ENCODE assay signal across 23 mouse cellular contexts in the genomic region with DNA sequence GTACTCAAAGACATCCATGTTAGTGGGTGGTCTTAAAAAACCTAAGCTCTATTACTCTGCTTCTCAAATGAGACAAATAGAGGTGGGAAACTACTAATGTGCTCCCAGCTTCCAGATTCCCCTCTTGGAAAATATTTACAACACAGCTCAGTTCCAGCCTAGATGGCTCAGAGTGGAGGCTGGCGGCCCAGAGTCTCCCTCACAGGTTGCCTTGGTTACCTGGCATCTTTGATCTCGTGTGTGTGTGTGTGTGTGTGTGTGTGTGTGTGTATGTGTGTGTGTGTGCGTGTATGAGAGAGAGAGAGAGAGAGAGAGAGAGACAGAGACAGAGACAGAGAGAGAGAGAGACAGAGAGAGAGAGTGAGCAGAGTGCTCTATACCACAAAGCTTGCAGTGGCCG.
DNase-seq lines count a peak whose midpoint lies in the region; ATAC-seq and TF ChIP-seq lines count a peak whose summit lies in the region.
"Had no signal": no experiment of that assay in that cellular context is flagged by ENCODE, and none has a peak within 500 bp of the region (broad histone marks: within the 10 kb centered on the region; RNA-seq: fewer than 3 reads in every experiment).

No protein-coding gene starts in this region.

- 47% methylated on average over 4 of the region's 4 CpGs for WGBS in forebrain, postnatal 0 days
- 71% methylated on average over 4 of the region's 4 CpGs for WGBS in forebrain, embryonic 11.5 days
- 60% methylated on average over 4 of the region's 4 CpGs for WGBS in midbrain, embryonic 14.5 days
- 74% methylated on average over 4 of the region's 4 CpGs for WGBS in midbrain, embryonic 10.5 days

- H3K9ac ChIP-seq in forebrain, postnatal 0 days, result no peak overlapping the region
- no peak overlapping the region for H3K9ac ChIP-seq in forebrain, embryonic 11.5 days (ENCODE audit: low read length)
- no peak overlapping the region for H3K9ac ChIP-seq in midbrain, embryonic 14.5 days (replicated peaks; ENCODE audit: low read length)
- H3K9ac ChIP-seq: limb, embryonic 12.5 days; liver, embryonic 15.5 days; lung, embryonic 14.5 days; neural tube, embryonic 13.5 days had no signal

- H3K4me1 ChIP-seq in forebrain, postnatal 0 days (ENCODE audit: insufficient read depth), result no peaks in the 10 kb centered on the region
- H3K4me1 ChIP-seq in forebrain, embryonic 11.5 days (replicated peaks; ENCODE audit: control insufficient read depth, insufficient read depth, low read length), result no peaks in the 10 kb centered on the region
- no peaks in the 10 kb centered on the region for H3K4me1 ChIP-seq in midbrain, embryonic 14.5 days (ENCODE audit: control insufficient read depth, insufficient read depth, low read length)
- H3K4me1 ChIP-seq in midbrain, embryonic 10.5 days, result no peaks in the 10 kb centered on the region
- H3K4me1 ChIP-seq: limb, embryonic 12.5 days; liver, embryonic 15.5 days; neural tube, embryonic 13.5 days had no signal

- no peak overlapping the region for H3K27ac ChIP-seq in forebrain, postnatal 0 days (ENCODE audit: low read depth, low read length)
- H3K27ac ChIP-seq in forebrain, embryonic 11.5 days (ENCODE audit: low read depth, low read length), result no peak overlapping the region
- no peak overlapping the region for H3K27ac ChIP-seq in midbrain, embryonic 14.5 days (replicated peaks; ENCODE audit: low read depth, low read length)
- H3K27ac ChIP-seq in midbrain, embryonic 10.5 days (replicated peaks), result no peak overlapping the region
- H3K27ac ChIP-seq: limb, embryonic 12.5 days; liver, embryonic 15.5 days; neural tube, embryonic 13.5 days had no signal

- no peak for TF ChIP-seq POLR2A in brain, embryonic 14.5 days (IDR thresholded peaks at IDR 0.05; ENCODE audit: borderline replicate concordance, extremely low read depth, insufficient read depth, insufficient read length, poor library complexity, severe bottlenecking)

- TF ChIP-seq CTCF in forebrain, postnatal 0 days (IDR thresholded peaks at IDR 0.05; ENCODE audit: low read depth), result no peak
- no peak for TF ChIP-seq CTCF in brain, embryonic 14.5 days (IDR thresholded peaks at IDR 0.05; ENCODE audit: borderline replicate concordance, extremely low read depth, insufficient read depth, insufficient read length)

- no peaks in the 10 kb centered on the region for H3K36me3 ChIP-seq in forebrain, postnatal 0 days (ENCODE audit: insufficient read depth)
- H3K36me3 ChIP-seq in forebrain, embryonic 11.5 days (ENCODE audit: control insufficient read depth, insufficient read depth, low read length), result no peaks in the 10 kb centered on the region
- no peaks in the 10 kb centered on the region for H3K36me3 ChIP-seq in midbrain, embryonic 14.5 days (ENCODE audit: control insufficient read depth, insufficient read depth, low read length)
- no peaks in the 10 kb centered on the region for H3K36me3 ChIP-seq in midbrain, embryonic 10.5 days
- H3K36me3 ChIP-seq: limb, embryonic 12.5 days; liver, embryonic 15.5 days; neural tube, embryonic 13.5 days had no signal

- 0 out of 2 replicates have a peak, but pooled peaks cover under 1% of the 10 kb centered on the region for H3K9me3 ChIP-seq in forebrain, postnatal 0 days (ENCODE audit: low read length)
- no peaks in the 10 kb centered on the region for H3K9me3 ChIP-seq in forebrain, embryonic 11.5 days (ENCODE audit: control insufficient read depth, low read length)
- H3K9me3 ChIP-seq in midbrain, embryonic 14.5 days (ENCODE audit: control insufficient read depth, low read length), result no peaks in the 10 kb centered on the region
- peaks cover 4% of the 10 kb centered on the region; the same call in 1 of the 2 replicates for H3K9me3 ChIP-seq in midbrain, embryonic 10.5 days (replicated peaks)
- H3K9me3 ChIP-seq: limb, embryonic 12.5 days; liver, embryonic 15.5 days had no signal

- peak; percentile 54 for DNase-seq in forebrain, postnatal 0 days
- DNase-seq in forebrain, embryonic 11.5 days (ENCODE audit: low spot score), result no peak
- peak; percentile 38 to 58 for DNase-seq in layer of hippocampus, postnatal 10 days (ENCODE audit: low spot score in 2 of 2)
- DNase-seq in layer of hippocampus, postnatal 36 days, result no peak
- peak; percentile 57 for DNase-seq in midbrain, embryonic 14.5 days
- DNase-seq in midbrain, embryonic 10.5 days (ENCODE audit: low spot score), result no peak
- DNase-seq in brain, embryonic 14.5 days (ENCODE audit: low read depth), result peak; percentile 67
- DNase-seq: adrenal gland, postnatal 14 days; cerebellum, adult 18-20 months; cerebellum, postnatal 36 days; heart, postnatal 14 days; kidney, adult 9 months; kidney, postnatal 14 days; lung, embryonic 14.5 days; lung, postnatal 14 days; thymus, adult 2 months; thymus, postnatal 36 days had no signal

- H3K4me3 ChIP-seq in forebrain, postnatal 0 days (ENCODE audit: low read depth, low read length), result no peak overlapping the region
- no peak overlapping the region for H3K4me3 ChIP-seq in forebrain, embryonic 11.5 days (ENCODE audit: low read depth, low read length)
- H3K4me3 ChIP-seq in midbrain, embryonic 14.5 days (replicated peaks; ENCODE audit: low read depth, low read length), result no peak overlapping the region
- no peak overlapping the region for H3K4me3 ChIP-seq in midbrain, embryonic 10.5 days
- H3K4me3 ChIP-seq: limb, embryonic 12.5 days; liver, embryonic 15.5 days; neural tube, embryonic 13.5 days had no signal

- H3K27me3 ChIP-seq in forebrain, postnatal 0 days (ENCODE audit: insufficient read depth, low read length), result no peaks in the 10 kb centered on the region
- H3K27me3 ChIP-seq in forebrain, embryonic 11.5 days (ENCODE audit: control insufficient read depth, insufficient read depth, low read length), result no peaks in the 10 kb centered on the region
- H3K27me3 ChIP-seq in midbrain, embryonic 14.5 days (ENCODE audit: control insufficient read depth, insufficient read depth, low read length), result no peaks in the 10 kb centered on the region
- H3K27me3 ChIP-seq in midbrain, embryonic 10.5 days (ENCODE audit: low read depth, poor library complexity, severe bottlenecking), result no peaks in the 10 kb centered on the region
- H3K27me3 ChIP-seq: limb, embryonic 12.5 days; liver, embryonic 15.5 days; neural tube, embryonic 13.5 days had no signal

- no peak overlapping the region for H3K4me2 ChIP-seq in forebrain, postnatal 0 days (ENCODE audit: low read depth)
- H3K4me2 ChIP-seq in forebrain, embryonic 11.5 days (ENCODE audit: low read depth, low read length, severe bottlenecking), result no peak overlapping the region
- no peak overlapping the region for H3K4me2 ChIP-seq in midbrain, embryonic 14.5 days (ENCODE audit: low read length)
- H3K4me2 ChIP-seq: limb, embryonic 12.5 days; liver, embryonic 15.5 days; lung, embryonic 14.5 days; neural tube, embryonic 13.5 days had no signal

- peak; percentile 43; the same call in 1 of the 2 replicates for ATAC-seq in forebrain, postnatal 0 days
- no peak for ATAC-seq in forebrain, embryonic 11.5 days (replicated peaks; ENCODE audit: low FRiP score)
- ATAC-seq in midbrain, embryonic 14.5 days (ENCODE audit: low FRiP score, low TSS enrichment), result no peak
- ATAC-seq: CD4-positive, CD25-positive, alpha-beta regulatory T cell, adult 4 months; forebrain, embryonic 16.5 days; intestine, postnatal 0 days had no signal

Comparison
In these comparisons a context has a peak if more than half of its experiments do, and no peak if none do; other contexts are left out.
1. DNase-seq: peak in forebrain, postnatal 0 days (single experiment), layer of hippocampus, postnatal 10 days (2 of 2), midbrain, embryonic 14.5 days (single experiment) and brain, embryonic 14.5 days (single experiment); none in forebrain, embryonic 11.5 days (single experiment), layer of hippocampus, postnatal 36 days (0 of 2) and midbrain, embryonic 10.5 days (single experiment).